In the genomic region with DNA sequence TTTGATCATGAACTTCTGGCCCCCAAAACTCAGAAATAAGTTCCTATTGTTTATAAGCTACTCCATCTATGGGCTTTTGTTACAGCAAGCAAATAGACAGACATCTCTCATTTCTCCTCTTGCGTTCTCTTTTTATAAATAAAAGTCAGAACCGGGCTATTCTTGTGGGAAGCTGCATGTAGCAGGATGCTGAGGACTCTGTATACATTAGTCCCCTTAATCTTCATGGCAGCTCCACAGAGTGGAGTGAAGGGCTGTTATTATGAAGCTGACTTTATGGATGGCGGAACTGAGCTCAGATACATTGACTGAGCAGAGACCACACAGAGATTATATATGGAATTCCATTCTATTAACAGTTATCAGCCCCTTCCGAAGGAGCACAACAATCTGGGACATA, we compare ENCODE assay signal across 16 mouse cellular contexts.
"Had no signal": no experiment of that assay in that cellular context is flagged by ENCODE, and none has a peak within 500 bp of the region (broad histone marks: within the 10 kb centered on the region; RNA-seq: fewer than 3 reads in every experiment).

No protein-coding gene starts in this region.

- H3K36me3 ChIP-seq: liver, embryonic 13.5 days; neural tube, embryonic 12.5 days; neural tube, embryonic 15.5 days had no signal

- H3K4me1 ChIP-seq: liver, embryonic 13.5 days had no signal

- DNase-seq: layer of hippocampus, postnatal 36 days; liver, embryonic 13.5 days; lung, postnatal 14 days; lung, postnatal 4 days; midbrain, embryonic 14.5 days; right cerebral cortex, adult 18-20 months; right cerebral cortex, postnatal 14 days; right cerebral cortex, postnatal 4 days; thymus, adult 18-20 months; thymus, postnatal 36 days had no signal

- H3K9me3 ChIP-seq: liver, embryonic 13.5 days; neural tube, embryonic 12.5 days; neural tube, embryonic 15.5 days had no signal

- ATAC-seq: hindbrain, postnatal 0 days; inflammation-experienced regulatory T-cells, adult 6 months had no signal

- H3K9ac ChIP-seq: liver, embryonic 13.5 days; neural tube, embryonic 12.5 days; neural tube, embryonic 15.5 days had no signal

- H3K27me3 ChIP-seq: liver, embryonic 13.5 days; neural tube, embryonic 12.5 days; neural tube, embryonic 15.5 days had no signal

- H3K27ac ChIP-seq: hindbrain, postnatal 0 days; left cerebral cortex, adult 2 months; liver, embryonic 13.5 days; neural tube, embryonic 12.5 days; neural tube, embryonic 15.5 days had no signal

- H3K4me3 ChIP-seq: left cerebral cortex, adult 2 months; liver, embryonic 13.5 days; neural tube, embryonic 12.5 days; neural tube, embryonic 15.5 days had no signal

- H3K4me2 ChIP-seq: liver, embryonic 13.5 days; midbrain, embryonic 11.5 days; neural tube, embryonic 12.5 days; neural tube, embryonic 15.5 days had no signal
